22 mouse cellular contexts compared by ENCODE assay signal in the genomic region with DNA sequence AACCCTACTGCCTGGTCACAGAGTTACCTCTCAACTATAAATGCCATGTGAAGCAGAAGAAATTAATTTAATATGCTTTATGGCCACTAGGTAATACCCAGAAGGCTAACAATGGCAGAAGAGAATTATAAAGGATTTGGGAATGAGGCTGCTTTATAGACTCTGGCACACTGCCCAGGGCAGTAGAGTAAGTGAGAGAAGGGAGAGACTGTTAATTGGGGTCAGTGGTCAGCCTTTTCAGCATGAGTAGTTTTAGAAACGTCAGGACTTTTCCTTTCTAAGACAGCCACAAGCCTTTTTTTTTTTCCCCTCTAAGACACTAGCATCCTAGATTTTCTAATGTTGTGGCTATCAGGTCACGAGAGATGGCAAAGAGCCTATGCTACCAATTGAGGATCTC.
DNase-seq lines count a peak whose midpoint lies in the region; ATAC-seq and TF ChIP-seq lines count a peak whose summit lies in the region.
"Had no signal": no experiment of that assay in that cellular context is flagged by ENCODE, and none has a peak within 500 bp of the region (broad histone marks: within the 10 kb centered on the region; RNA-seq: fewer than 3 reads in every experiment).

No protein-coding gene starts in this region.

- H3K27ac ChIP-seq in hindbrain, embryonic 14.5 days: no peak overlapping the region
- H3K27ac ChIP-seq in hindbrain, embryonic 16.5 days (ENCODE audit: low read depth, low read length): no peak overlapping the region
- H3K27ac ChIP-seq in midbrain, postnatal 0 days (ENCODE audit: low read depth, low read length): no peak overlapping the region
- no peak overlapping the region for H3K27ac ChIP-seq in midbrain, embryonic 15.5 days
- H3K27ac ChIP-seq in intestine, embryonic 16.5 days (ENCODE audit: low read length): no peak overlapping the region
- H3K27ac ChIP-seq in heart, embryonic 12.5 days (ENCODE audit: poor library complexity, severe bottlenecking): no peak overlapping the region
- H3K27ac ChIP-seq: embryonic facial prominence, embryonic 13.5 days; forebrain, embryonic 12.5 days; hindbrain, embryonic 10.5 days; liver, embryonic 14.5 days had no signal

- ATAC-seq in hindbrain, embryonic 14.5 days (ENCODE audit: low FRiP score): no peak
- no peak for ATAC-seq in hindbrain, embryonic 16.5 days
- no peak for ATAC-seq in midbrain, postnatal 0 days (ENCODE audit: low FRiP score)
- ATAC-seq in midbrain, embryonic 15.5 days (replicated peaks): no peak
- no peak for ATAC-seq in intestine, embryonic 16.5 days
- ATAC-seq in heart, embryonic 12.5 days (ENCODE audit: insufficient number of reproducible peaks, low FRiP score): no peak
- ATAC-seq: inflammation-experienced regulatory T-cells, adult 6 months had no signal

- WGBS in hindbrain, embryonic 14.5 days: 32% methylated on average over 2 of the region's 2 CpGs
- 31% methylated on average over 2 of the region's 2 CpGs for WGBS in hindbrain, embryonic 16.5 days
- WGBS in midbrain, postnatal 0 days: 22% methylated on average over 2 of the region's 2 CpGs
- 26% methylated on average over 2 of the region's 2 CpGs for WGBS in midbrain, embryonic 15.5 days
- 49% methylated on average over 2 of the region's 2 CpGs for WGBS in intestine, embryonic 16.5 days
- WGBS in heart, embryonic 12.5 days: 55% methylated on average over 2 of the region's 2 CpGs

- H3K4me2 ChIP-seq in hindbrain, embryonic 14.5 days (replicated peaks): no peak overlapping the region
- H3K4me2 ChIP-seq in hindbrain, embryonic 16.5 days (ENCODE audit: low read length): no peak overlapping the region
- H3K4me2 ChIP-seq in midbrain, postnatal 0 days (ENCODE audit: low read depth, low read length, poor library complexity, severe bottlenecking): no peak overlapping the region
- no peak overlapping the region for H3K4me2 ChIP-seq in midbrain, embryonic 15.5 days
- no peak overlapping the region for H3K4me2 ChIP-seq in intestine, embryonic 16.5 days (ENCODE audit: low read depth, low read length)
- no peak overlapping the region for H3K4me2 ChIP-seq in heart, embryonic 12.5 days
- H3K4me2 ChIP-seq: embryonic facial prominence, embryonic 13.5 days; forebrain, embryonic 12.5 days; heart, embryonic 11.5 days had no signal

- peak; percentile 37 for DNase-seq in hindbrain, embryonic 14.5 days (ENCODE audit: low spot score)
- DNase-seq in midbrain, postnatal 0 days (ENCODE audit: low spot score): peak; percentile 29
- DNase-seq in kidney, postnatal 25 days: peak; percentile 62 to 68
- no peak for DNase-seq in right cerebral cortex, postnatal 10 days (ENCODE audit: low spot score in 2 of 2)
- DNase-seq: adrenal gland, postnatal 14 days; cerebellum, adult 8-10 months; embryo, embryonic 11 days; heart, adult 11 months; heart, postnatal 10 days; right cerebral cortex, postnatal 4 days; thymus, postnatal 14 days had no signal

- no peak overlapping the region for H3K9ac ChIP-seq in hindbrain, embryonic 14.5 days
- no peak overlapping the region for H3K9ac ChIP-seq in hindbrain, embryonic 16.5 days (ENCODE audit: low read depth, low read length)
- no peak overlapping the region for H3K9ac ChIP-seq in midbrain, postnatal 0 days (replicated peaks; ENCODE audit: low read length, poor library complexity, severe bottlenecking)
- H3K9ac ChIP-seq in midbrain, embryonic 15.5 days: no peak overlapping the region
- H3K9ac ChIP-seq in intestine, embryonic 16.5 days (ENCODE audit: low read depth, low read length): no peak overlapping the region
- no peak overlapping the region for H3K9ac ChIP-seq in heart, embryonic 12.5 days
- H3K9ac ChIP-seq: embryonic facial prominence, embryonic 13.5 days; forebrain, embryonic 12.5 days; liver, embryonic 14.5 days had no signal

- TF ChIP-seq CTCF in midbrain, postnatal 0 days (IDR thresholded peaks at IDR 0.05): no peak

- no peaks in the 10 kb centered on the region for H3K27me3 ChIP-seq in hindbrain, embryonic 14.5 days (ENCODE audit: control insufficient read depth, insufficient read depth, low read length)
- no peaks in the 10 kb centered on the region for H3K27me3 ChIP-seq in hindbrain, embryonic 16.5 days (replicated peaks; ENCODE audit: control insufficient read depth, insufficient read depth, low read length)
- no peaks in the 10 kb centered on the region for H3K27me3 ChIP-seq in midbrain, postnatal 0 days (ENCODE audit: insufficient read depth, low read length)
- no peaks in the 10 kb centered on the region for H3K27me3 ChIP-seq in midbrain, embryonic 15.5 days (replicated peaks)
- H3K27me3 ChIP-seq in intestine, embryonic 16.5 days (replicated peaks; ENCODE audit: control insufficient read depth, insufficient read depth, low read length): no peaks in the 10 kb centered on the region
- H3K27me3 ChIP-seq in heart, embryonic 12.5 days (replicated peaks): no peaks in the 10 kb centered on the region
- H3K27me3 ChIP-seq: embryonic facial prominence, embryonic 13.5 days had no signal

- H3K36me3 ChIP-seq in hindbrain, embryonic 14.5 days (replicated peaks; ENCODE audit: control insufficient read depth, insufficient read depth): no peaks in the 10 kb centered on the region
- H3K36me3 ChIP-seq in hindbrain, embryonic 16.5 days (ENCODE audit: control insufficient read depth, insufficient read depth, low read length): no peaks in the 10 kb centered on the region
- no peaks in the 10 kb centered on the region for H3K36me3 ChIP-seq in midbrain, postnatal 0 days (ENCODE audit: insufficient read depth, low read length)
- H3K36me3 ChIP-seq in midbrain, embryonic 15.5 days (replicated peaks): no peaks in the 10 kb centered on the region
- no peaks in the 10 kb centered on the region for H3K36me3 ChIP-seq in intestine, embryonic 16.5 days (ENCODE audit: control insufficient read depth, insufficient read depth, low read length)
- H3K36me3 ChIP-seq in heart, embryonic 12.5 days: no peaks in the 10 kb centered on the region
- H3K36me3 ChIP-seq: embryonic facial prominence, embryonic 13.5 days; forebrain, embryonic 12.5 days; hindbrain, embryonic 10.5 days had no signal

- H3K9me3 ChIP-seq in hindbrain, embryonic 14.5 days (ENCODE audit: control insufficient read depth, low read length): no peaks in the 10 kb centered on the region
- H3K9me3 ChIP-seq in hindbrain, embryonic 16.5 days (ENCODE audit: control insufficient read depth, low read length): no peaks in the 10 kb centered on the region
- H3K9me3 ChIP-seq in midbrain, postnatal 0 days (ENCODE audit: low read length): no peaks in the 10 kb centered on the region
- no peaks in the 10 kb centered on the region for H3K9me3 ChIP-seq in midbrain, embryonic 15.5 days
- no peaks in the 10 kb centered on the region for H3K9me3 ChIP-seq in intestine, embryonic 16.5 days (ENCODE audit: control insufficient read depth, low read length)
- no peaks in the 10 kb centered on the region for H3K9me3 ChIP-seq in heart, embryonic 12.5 days (replicated peaks)
- H3K9me3 ChIP-seq: embryonic facial prominence, embryonic 13.5 days; forebrain, embryonic 12.5 days; hindbrain, embryonic 10.5 days had no signal

- H3K4me3 ChIP-seq in hindbrain, embryonic 14.5 days (replicated peaks; ENCODE audit: low read length): no peak overlapping the region
- no peak overlapping the region for H3K4me3 ChIP-seq in hindbrain, embryonic 16.5 days (ENCODE audit: low read length)
- no peak overlapping the region for H3K4me3 ChIP-seq in midbrain, postnatal 0 days (ENCODE audit: low read depth, low read length)
- no peak overlapping the region for H3K4me3 ChIP-seq in midbrain, embryonic 15.5 days
- no peak overlapping the region for H3K4me3 ChIP-seq in intestine, embryonic 16.5 days (ENCODE audit: low read length)
- H3K4me3 ChIP-seq in heart, embryonic 12.5 days: no peak overlapping the region
- H3K4me3 ChIP-seq: embryonic facial prominence, embryonic 13.5 days; erythroblast, embryonic 14.5 days; forebrain, embryonic 12.5 days; hindbrain, embryonic 10.5 days had no signal

- H3K4me1 ChIP-seq in hindbrain, embryonic 14.5 days (replicated peaks; ENCODE audit: control insufficient read depth, insufficient read depth, low read length): no peaks in the 10 kb centered on the region
- no peaks in the 10 kb centered on the region for H3K4me1 ChIP-seq in hindbrain, embryonic 16.5 days (ENCODE audit: control insufficient read depth, insufficient read depth, low read depth, low read length)
- no peaks in the 10 kb centered on the region for H3K4me1 ChIP-seq in midbrain, postnatal 0 days (ENCODE audit: insufficient read depth, low read length)
- H3K4me1 ChIP-seq in midbrain, embryonic 15.5 days: peaks cover 5% of the 10 kb centered on the region; the same call in 1 of the 2 replicates
- H3K4me1 ChIP-seq in intestine, embryonic 16.5 days (ENCODE audit: control insufficient read depth, insufficient read depth, low read length): no peaks in the 10 kb centered on the region
- H3K4me1 ChIP-seq in heart, embryonic 12.5 days (replicated peaks): peaks cover 8% of the 10 kb centered on the region

Comparison
In these comparisons a context has a peak if more than half of its experiments do, and no peak if none do; other contexts are left out.
1. DNase-seq: peak in hindbrain, embryonic 14.5 days (single experiment), midbrain, postnatal 0 days (single experiment) and kidney, postnatal 25 days (2 of 2); none in right cerebral cortex, postnatal 10 days (0 of 2).